9 mouse cellular contexts compared by ENCODE assay signal in genomic region chr15:99614753-99615152, GRCm38 (mm10). TPM values are rescaled to one million over a fixed set of nuclear protein-coding genes. Genes with fewer than 3 reads are reported as not detected.
DNase-seq lines count a peak whose midpoint lies in the region; ATAC-seq and TF ChIP-seq lines count a peak whose summit lies in the region.
"Had no signal": no experiment of that assay in that cellular context is flagged by ENCODE, and none has a peak within 500 bp of the region (broad histone marks: within the 10 kb centered on the region; RNA-seq: fewer than 3 reads in every experiment).

No protein-coding gene starts in this region.

- H3K4me3 ChIP-seq in gastrocnemius, adult 2 months = peak overlapping the region; percentile 15; the same call in 1 of the 2 replicates
- H3K4me3 ChIP-seq in MEL (ENCODE audit: control insufficient read depth in 1 of 2, insufficient read depth in 1 of 2, low read depth in 2 of 2, low read length in 2 of 2) = no peak overlapping the region
- H3K4me3 ChIP-seq in limb, embryonic 13.5 days = 0 out of 2 replicates have a peak overlapping the region, but pooled peaks have one; percentile 3

- no peaks in the 10 kb centered on the region for H3K36me3 ChIP-seq in MEL (ENCODE audit: control insufficient read depth in 1 of 2, insufficient read depth in 2 of 2, low read length in 2 of 2)
- H3K36me3 ChIP-seq in limb, embryonic 13.5 days = peaks cover 4% of the 10 kb centered on the region

- H3K4me1 ChIP-seq in MEL (ENCODE audit: control insufficient read depth in 1 of 2, insufficient read depth in 2 of 2, low read length in 2 of 2) = no peaks in the 10 kb centered on the region
- H3K4me1 ChIP-seq in limb, embryonic 13.5 days = peaks cover 25% of the 10 kb centered on the region

- H3K9ac ChIP-seq in MEL (ENCODE audit: control insufficient read depth, low read depth, low read length, poor library complexity, severe bottlenecking) = no peak overlapping the region
- no peak overlapping the region for H3K9ac ChIP-seq in limb, embryonic 13.5 days

- peak; percentile 49 for DNase-seq in gastrocnemius, adult 2 months
- no peak for DNase-seq in gastrocnemius, adult 8-10 months (ENCODE audit: low spot score in 2 of 2)
- DNase-seq in MEL (ENCODE audit: low read depth, low spot score) = no peak
- peak; percentile 28 to 38 for DNase-seq in heart, adult 18-20 months
- DNase-seq in urinary bladder, postnatal 36 days (ENCODE audit: low spot score in 2 of 2) = peak; percentile 23 to 48
- DNase-seq in right cerebral cortex, postnatal 36 days (ENCODE audit: low spot score in 2 of 2) = no peak
- DNase-seq in layer of hippocampus, postnatal 36 days = no peak

- no peaks in the 10 kb centered on the region for H3K79me2 ChIP-seq in MEL (ENCODE audit: control insufficient read depth, insufficient read depth, low read length, poor library complexity)

- peaks cover 1 to 13% of the 10 kb centered on the region in 2 experiments for H3K27me3 ChIP-seq in MEL (ENCODE audit: control insufficient read depth in 1 of 2, insufficient read depth in 2 of 2, low read length in 2 of 2)
- peaks cover 19% of the 10 kb centered on the region for H3K27me3 ChIP-seq in limb, embryonic 13.5 days

- no peak overlapping the region for H3K27ac ChIP-seq in gastrocnemius, adult 2 months
- no peak overlapping the region for H3K27ac ChIP-seq in MEL (ENCODE audit: control insufficient read depth, low read depth, low read length)
- no peak overlapping the region for H3K27ac ChIP-seq in limb, embryonic 13.5 days

- intact Hi-C loops in gastrocnemius, adult 2 months (cut with DNase I) = no loop called here

- TF ChIP-seq POLR2A in MEL (IDR thresholded peaks at IDR 0.05; ENCODE audit: control insufficient read depth in 1 of 2, insufficient read depth in 1 of 2, low read depth in 1 of 2, low read length in 2 of 2, poor library complexity in 1 of 2) = no peak

- TF ChIP-seq CTCF in gastrocnemius, adult 2 months (IDR thresholded peaks at IDR 0.05) = no peak
- TF ChIP-seq CTCF in MEL (IDR thresholded peaks at IDR 0.05 in 2 of 3, conservative IDR thresholded peaks at IDR 0.05 in 1 of 3; ENCODE audit: control insufficient read depth in 1 of 3, insufficient read depth in 1 of 3, low read depth in 2 of 3, low read length in 3 of 3, poor library complexity in 1 of 3, severe bottlenecking in 1 of 3) = no peak

- TF ChIP-seq RAD21 in MEL (IDR thresholded peaks at IDR 0.05; ENCODE audit: low read depth, low read length) = no peak

- ATAC-seq in limb, embryonic 13.5 days (ENCODE audit: low FRiP score, low read depth) = peak; percentile 69; the same call in 1 of the 2 replicates

- H3K4me2 ChIP-seq in limb, embryonic 13.5 days (replicated peaks) = peak overlapping the region; percentile 21; the same call in 1 of the 2 replicates

- H3K9me3 ChIP-seq in MEL (replicated peaks; ENCODE audit: insufficient read depth, low read length) = no peaks in the 10 kb centered on the region
- no peaks in the 10 kb centered on the region for H3K9me3 ChIP-seq in limb, embryonic 13.5 days

- no peak for TF ChIP-seq EP300 in MEL (IDR thresholded peaks at IDR 0.05; ENCODE audit: low read depth in 1 of 2, low read length in 2 of 2)

- WGBS in limb, embryonic 13.5 days = 10% methylated on average over 12 of the region's 12 CpGs

TF ChIP-seq in MEL, 35 proteins besides CTCF, POLR2A, EP300 and RAD21:
- TF ChIP-seq TBP (IDR thresholded peaks at IDR 0.05; ENCODE audit: low read depth, low read length) (peak; percentile 64), USF2 (IDR thresholded peaks at IDR 0.05; ENCODE audit: borderline replicate concordance in 1 of 2, insufficient read depth in 1 of 2, low read depth in 1 of 2, low read length in 2 of 2) (no peak)
TF ChIP-seq in MEL: peak in this region for 1.

RNA-seq across cellular contexts. Expression of gene Aqp6, which starts 13.6 kb away (rescaled TPM):
- not detected for total RNA-seq in gastrocnemius, adult 2 months (2021)
- total RNA-seq in gastrocnemius, adult 8-10 months (2022) = not detected
- total RNA-seq in MEL (2012; rRNA removed) = not detected in 2 replicates
- polyA plus RNA-seq in MEL (2012; ENCODE audit: insufficient read depth in 1 of 2, insufficient read length in 2 of 2, low read depth in 1 of 2, low replicate concordance in 2 of 2, missing spikeins in 1 of 2) = not detected
- under 1 TPM in 1 of 2 experiments, not detected in 1; 0.25 TPM for total RNA-seq in heart, adult 18-20 months (2021)
- polyA plus RNA-seq in limb, embryonic 13.5 days (2015; fragmentation: Nextera tagmentation; extraction: Ambion mirVana) = not detected in 2 replicates
- under 1 TPM in 1 of 2 experiments, not detected in 1; 0.25 TPM for total RNA-seq in layer of hippocampus, postnatal 36 days (2021)

RNA-seq across cellular contexts. Expression of gene Aqp5, which starts 24.2 kb away (rescaled TPM):
- total RNA-seq in gastrocnemius, adult 2 months (2021) = not detected
- not detected for total RNA-seq in gastrocnemius, adult 8-10 months (2022)
- total RNA-seq in MEL (2012; rRNA removed) = not detected in 2 replicates
- polyA plus RNA-seq in MEL (2012; ENCODE audit: insufficient read depth in 1 of 2, insufficient read length in 2 of 2, low read depth in 1 of 2, low replicate concordance in 2 of 2, missing spikeins in 1 of 2) = not detected
- total RNA-seq in heart, adult 18-20 months (2021) = 1 to 10 TPM in 1 of 2 experiments, under 1 TPM in 1; 0.30 to 2.5 TPM
- 0.27 and 0.61 TPM in 2 replicates for polyA plus RNA-seq in limb, embryonic 13.5 days (2015; fragmentation: Nextera tagmentation; extraction: Ambion mirVana)
- total RNA-seq in layer of hippocampus, postnatal 36 days (2021) = not detected

RNA-seq across cellular contexts. Expression of gene Aqp2, which starts 35.9 kb away (rescaled TPM):
- not detected for total RNA-seq in gastrocnemius, adult 2 months (2021)
- total RNA-seq in gastrocnemius, adult 8-10 months (2022) = not detected
- total RNA-seq in MEL (2012; rRNA removed) = not detected in 2 replicates
- polyA plus RNA-seq in MEL (2012; ENCODE audit: insufficient read depth in 1 of 2, insufficient read length in 2 of 2, low read depth in 1 of 2, low replicate concordance in 2 of 2, missing spikeins in 1 of 2) = not detected
- not detected for total RNA-seq in heart, adult 18-20 months (2021)
- not detected in 2 replicates for polyA plus RNA-seq in limb, embryonic 13.5 days (2015; fragmentation: Nextera tagmentation; extraction: Ambion mirVana)
- total RNA-seq in layer of hippocampus, postnatal 36 days (2021) = not detected
- polyA plus RNA-seq: neural tube, embryonic 11.5 days had no signal

RNA-seq across cellular contexts. Expression of gene Racgap1, which starts 36.7 kb away (rescaled TPM):
- under 1 TPM; 0.89 to 0.94 TPM for total RNA-seq in gastrocnemius, adult 2 months (2021)
- total RNA-seq in gastrocnemius, adult 8-10 months (2022) = 1 to 10 TPM in 2 of 4 experiments, under 1 TPM in 2; 0.31 to 2.4 (median 1.1) TPM
- total RNA-seq in MEL (2012; rRNA removed) = 126 and 136 TPM in 2 replicates
- polyA plus RNA-seq in MEL (2012; ENCODE audit: insufficient read depth in 1 of 2, insufficient read length in 2 of 2, low read depth in 1 of 2, low replicate concordance in 2 of 2, missing spikeins in 1 of 2) = 100 to 1,000 TPM; 149 to 367 TPM
- total RNA-seq in heart, adult 18-20 months (2021) = 1 to 10 TPM in 1 of 2 experiments, under 1 TPM in 1; 0.82 to 1.6 TPM
- 114 and 121 TPM in 2 replicates for polyA plus RNA-seq in limb, embryonic 13.5 days (2015; fragmentation: Nextera tagmentation; extraction: Ambion mirVana)
- total RNA-seq in layer of hippocampus, postnatal 36 days (2021) = 1 to 10 TPM; 5.2 TPM

RNA-seq across cellular contexts. Expression of gene Asic1, which starts 55.4 kb away (rescaled TPM):
- total RNA-seq in gastrocnemius, adult 2 months (2021) = under 1 TPM in 1 of 2 experiments, not detected in 1; 0.31 TPM
- not detected for total RNA-seq in gastrocnemius, adult 8-10 months (2022)
- total RNA-seq in MEL (2012; rRNA removed) = 0.08 TPM in 1 of 2 replicates, not detected in the other
- 1 to 10 TPM in 1 of 2 experiments, not detected in 1; 1.0 TPM for polyA plus RNA-seq in MEL (2012; ENCODE audit: insufficient read depth in 1 of 2, insufficient read length in 2 of 2, low read depth in 1 of 2, low replicate concordance in 2 of 2, missing spikeins in 1 of 2)
- under 1 TPM in 1 of 2 experiments, not detected in 1; 0.49 TPM for total RNA-seq in heart, adult 18-20 months (2021)
- polyA plus RNA-seq in limb, embryonic 13.5 days (2015; fragmentation: Nextera tagmentation; extraction: Ambion mirVana) = 1.7 and 1.8 TPM in 2 replicates
- total RNA-seq in layer of hippocampus, postnatal 36 days (2021) = 10 to 100 TPM; 34.4 to 36.3 TPM

Comparison
In these comparisons a context has a peak if more than half of its experiments do, and no peak if none do; other contexts are left out.
1. DNase-seq: peak in gastrocnemius, adult 2 months (single experiment), heart, adult 18-20 months (2 of 2) and urinary bladder, postnatal 36 days (2 of 2); none in gastrocnemius, adult 8-10 months (0 of 2), MEL (single experiment), right cerebral cortex, postnatal 36 days (0 of 2) and layer of hippocampus, postnatal 36 days (0 of 2).
2. H3K4me3 ChIP-seq: peak in gastrocnemius, adult 2 months (single experiment) and limb, embryonic 13.5 days (single experiment); none in MEL (0 of 2).